Mouse (Mus musculus) kidney, embryonic 14.5 days (tissue): ENCODE data around the gene Lcmt1. TPM values are rescaled to one million over a fixed set of nuclear protein-coding genes. Genes with fewer than 3 reads are reported as not detected.

Experiments used
- ATAC-seq: fragments of 200-750 bp; cut with Nextera tagmentation; 2 replicates; pipeline ENCODE4 v1.8.0; 2017; ENCODE audit warnings: moderate number of reproducible peaks, mild to moderate bottlenecking, moderate TSS enrichment, moderate library complexity; ENCODE audit not compliant: low FRiP score, low TSS enrichment
- H3K27ac ChIP-seq: fragments of 300-500 bp; sonication (generic); 2 replicates; pipeline ENCODE4 v1.5.1; 2014; ENCODE audit warnings: low read depth, mild to moderate bottlenecking, low read length, moderate library complexity, mixed read lengths
- H3K27me3 ChIP-seq: fragments of 300-500 bp; sonication (generic); 2 replicates; pipeline ENCODE4 v1.6.1; 2014; ENCODE audit warnings: mild to moderate bottlenecking, low read length; ENCODE audit not compliant: control insufficient read depth, insufficient read depth
- H3K36me3 ChIP-seq: fragments of 300-500 bp; sonication (generic); 2 replicates; pipeline ENCODE4 v1.6.1; 2014; ENCODE audit warnings: low read length, mixed read lengths; ENCODE audit not compliant: control insufficient read depth, insufficient read depth
- H3K4me1 ChIP-seq: fragments of 300-500 bp; sonication (generic); 2 replicates; pipeline ENCODE4 v1.6.1; 2014; ENCODE audit warnings: low read length, mixed read lengths; ENCODE audit not compliant: control insufficient read depth, insufficient read depth
- H3K4me2 ChIP-seq: fragments of 300-500 bp; sonication (generic); replicated peaks from 2 replicates; pipeline ENCODE4 v1.6.1; 2014; ENCODE audit warnings: low read depth, mild to moderate bottlenecking, low read length
- H3K4me3 ChIP-seq: fragments of 300-500 bp; sonication (generic); 2 replicates; pipeline ENCODE4 v1.5.1; 2014; ENCODE audit warnings: mild to moderate bottlenecking, low read length
- H3K9ac ChIP-seq: fragments of 300-500 bp; sonication (generic); 2 replicates; pipeline ENCODE4 v1.6.1; 2014; ENCODE audit warnings: low read depth, mild to moderate bottlenecking, low read length, moderate library complexity
- H3K9me3 ChIP-seq: fragments of 300-500 bp; sonication (generic); 2 replicates; pipeline ENCODE4 v1.6.1; 2016; ENCODE audit warnings: low read length; ENCODE audit not compliant: control insufficient read depth
- WGBS: fragments of 180-500 bp; shearing (Covaris S2); extraction: QIAGEN DNeasy Blood & Tissue Kit; methylation state at CpG from one replicate; pipeline ENCODE4 v1.1.7; 2014; 5-methylcytosine and 5-hydroxymethylcytosine counted together
- polyA plus RNA-seq: library from polyadenylated mRNA; unstranded; fragments of >200 nt; fragmentation: Nextera tagmentation; extraction: Ambion mirVana; gene quantifications from 2 replicates; pipeline ENCODE4 v1.2.1, GENCODE M21; 2014

Lcmt1 gene
- polyA plus RNA-seq, 1 experiment from 2014 or later: 61.3 TPM

- Histone ChIP-seq H3K9me3 (no peaks in the 10 kb centered on the region), H3K4me1 (no peaks in the 10 kb centered on the region), H3K27me3 (no peaks in the 10 kb centered on the region), H3K36me3 (peaks cover 27% of the 10 kb centered on the region; the same call in 1 of the 2 replicates), H3K27ac (no peak overlapping the region), H3K4me3 (no peak overlapping the region), H3K4me2 (no peak overlapping the region), H3K9ac (no peak overlapping the region)
- WGBS: 93% methylated on average over 6 of the region's 6 CpGs
- no peak for ATAC-seq
Measured at GRCm38 (mm10) chr7:123404198-123404597, 34.6 kb downstream of the Lcmt1 start.

- Histone ChIP-seq H3K36me3 (peaks cover 27% of the 10 kb centered on the region; the same call in 1 of the 2 replicates), H3K27ac (no peak overlapping the region), H3K4me1 (no peaks in the 10 kb centered on the region), H3K27me3 (no peaks in the 10 kb centered on the region), H3K9ac (no peak overlapping the region), H3K9me3 (no peaks in the 10 kb centered on the region), H3K4me3 (no peak overlapping the region), H3K4me2 (no peak overlapping the region)
- no peak for ATAC-seq
- WGBS: 82% methylated on average over 3 of the region's 3 CpGs
Measured at GRCm38 (mm10) chr7:123405619-123406018, 36.0 kb downstream of the Lcmt1 start.

DNA sequence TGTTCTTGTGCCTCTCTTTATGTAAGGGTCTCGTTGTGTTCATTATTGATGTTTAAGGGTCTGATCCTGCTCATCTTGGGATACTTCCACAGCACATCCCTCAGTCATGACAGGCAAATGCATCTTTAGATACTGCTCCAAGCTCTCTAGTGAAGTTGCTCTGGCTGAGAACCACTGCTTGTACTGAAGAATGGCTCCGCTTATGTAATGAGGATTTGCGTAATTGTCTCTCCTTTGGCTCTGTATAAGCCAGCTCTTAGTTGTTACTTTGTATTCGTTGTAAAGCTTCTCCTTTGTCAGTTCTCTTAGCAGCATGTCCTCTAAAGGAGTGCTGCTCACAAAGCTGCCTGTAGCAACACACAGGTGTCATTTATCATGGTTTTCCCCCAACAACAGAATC, 37.4 kb downstream of the Lcmt1 start:
- H3K4me3 ChIP-seq: no peak overlapping the region
- 83% methylated on average over 4 of the region's 4 CpGs for WGBS
- no peaks in the 10 kb centered on the region for H3K9me3 ChIP-seq
- no peak overlapping the region for H3K4me2 ChIP-seq
- H3K4me1 ChIP-seq: no peaks in the 10 kb centered on the region
- no peaks in the 10 kb centered on the region for H3K27me3 ChIP-seq
- no peak for ATAC-seq
- peaks cover 22% of the 10 kb centered on the region; the same call in 1 of the 2 replicates for H3K36me3 ChIP-seq
- H3K27ac ChIP-seq: no peak overlapping the region
- H3K9ac ChIP-seq: no peak overlapping the region

DNA sequence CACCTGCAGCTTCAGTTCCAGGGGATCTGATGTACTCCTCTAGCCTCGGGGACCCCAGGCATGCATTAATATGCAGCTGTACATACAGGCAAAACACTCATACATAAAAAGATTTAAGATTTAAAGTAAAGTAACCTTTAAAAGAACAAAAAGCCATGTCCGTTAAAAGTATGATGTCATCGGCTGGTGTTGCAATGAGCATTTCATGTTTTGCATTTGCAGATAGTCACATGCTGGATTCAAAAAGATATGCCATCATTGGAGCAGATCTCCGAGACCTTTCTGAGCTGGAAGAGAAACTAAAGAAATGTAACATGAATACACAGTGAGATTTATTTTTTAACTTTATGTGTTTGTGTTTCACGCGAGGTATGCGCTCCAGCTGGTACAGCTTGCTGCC, 40.9 kb downstream of the Lcmt1 start:
- Histone ChIP-seq H3K27me3 (no peaks in the 10 kb centered on the region), H3K9me3 (no peaks in the 10 kb centered on the region), H3K27ac (no peak overlapping the region), H3K9ac (no peak overlapping the region), H3K4me3 (no peak overlapping the region), H3K4me1 (no peaks in the 10 kb centered on the region), H3K36me3 (peaks cover 7% of the 10 kb centered on the region; the same call in 1 of the 2 replicates), H3K4me2 (no peak overlapping the region)
- WGBS: 93% methylated on average over 7 of the region's 7 CpGs
- ATAC-seq: no peak

DNA sequence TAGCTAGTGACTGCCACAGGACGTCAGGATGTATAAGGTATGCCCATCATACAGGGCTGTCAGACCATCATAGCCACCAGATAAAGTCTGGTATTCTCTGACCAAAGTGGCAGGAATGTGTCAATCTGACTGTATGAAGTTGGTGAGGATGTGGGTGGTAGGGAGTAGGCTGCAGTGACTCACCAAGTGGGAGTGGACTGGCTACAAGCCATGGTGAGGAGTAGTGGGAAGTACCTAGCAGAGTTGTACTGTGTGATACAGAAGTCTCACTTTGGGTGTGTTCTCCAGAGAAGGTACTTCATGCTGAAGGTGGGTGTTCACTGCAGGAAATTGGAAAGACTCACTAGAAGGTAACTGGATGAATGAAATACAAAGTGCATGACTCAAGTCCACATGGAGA, 41.5 kb downstream of the Lcmt1 start:
- no peak overlapping the region for H3K9ac ChIP-seq
- no peak for ATAC-seq
- no peaks in the 10 kb centered on the region for H3K4me1 ChIP-seq
- peaks cover 7% of the 10 kb centered on the region; the same call in 1 of the 2 replicates for H3K36me3 ChIP-seq
- H3K27me3 ChIP-seq: no peaks in the 10 kb centered on the region
- H3K9me3 ChIP-seq: no peaks in the 10 kb centered on the region
- no peak overlapping the region for H3K27ac ChIP-seq
- H3K4me3 ChIP-seq: no peak overlapping the region
- WGBS: 94% methylated on average over 1 of the region's 1 CpGs
- no peak overlapping the region for H3K4me2 ChIP-seq

DNA sequence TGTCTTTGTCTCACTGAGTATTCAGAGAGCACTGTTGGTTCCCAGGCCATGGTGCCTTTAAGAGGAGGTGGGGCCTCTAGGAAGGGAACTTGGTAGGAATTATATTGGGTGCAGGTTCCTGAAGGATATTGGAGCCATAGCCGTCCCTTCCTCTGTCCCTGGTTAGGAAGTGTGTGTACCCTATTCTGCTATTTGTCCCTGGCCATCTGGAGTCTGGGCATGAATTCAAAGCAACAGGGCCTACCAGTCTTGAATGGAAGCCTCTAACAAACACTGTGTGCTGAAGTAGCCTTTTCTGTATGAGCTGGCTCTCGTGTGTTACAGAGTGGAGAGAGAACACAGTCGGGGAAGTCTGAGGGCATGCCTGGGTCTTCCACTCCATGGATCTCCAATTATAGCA, 42.6 kb downstream of the Lcmt1 start:
- 83% methylated on average over 3 of the region's 3 CpGs for WGBS
- no peak overlapping the region for H3K27ac ChIP-seq
- H3K27me3 ChIP-seq: no peaks in the 10 kb centered on the region
- peaks cover 7% of the 10 kb centered on the region; the same call in 1 of the 2 replicates for H3K36me3 ChIP-seq
- ATAC-seq: no peak
- no peaks in the 10 kb centered on the region for H3K9me3 ChIP-seq
- no peak overlapping the region for H3K9ac ChIP-seq
- no peak overlapping the region for H3K4me3 ChIP-seq
- H3K4me1 ChIP-seq: no peaks in the 10 kb centered on the region
- H3K4me2 ChIP-seq: no peak overlapping the region

- peaks cover 26% of the 10 kb centered on the region for H3K36me3 ChIP-seq
Measured at GRCm38 (mm10) chr7:123416803-123417202, 47.2 kb downstream of the Lcmt1 start.

GRCm38 (mm10) chr7:123417661-123418060, 48.1 kb downstream of the Lcmt1 start:
- no peak for ATAC-seq
- WGBS: 88% methylated on average over 3 of the region's 3 CpGs
- peaks cover 34% of the 10 kb centered on the region for H3K36me3 ChIP-seq
- no peak overlapping the region for H3K27ac ChIP-seq
- no peak overlapping the region for H3K9ac ChIP-seq
- H3K27me3 ChIP-seq: no peaks in the 10 kb centered on the region
- no peak overlapping the region for H3K4me3 ChIP-seq
- H3K4me2 ChIP-seq: no peak overlapping the region
- H3K4me1 ChIP-seq: no peaks in the 10 kb centered on the region
- no peaks in the 10 kb centered on the region for H3K9me3 ChIP-seq

More at GRCm38 (mm10) chr7:123416803-123417202, 47.2 kb downstream of the Lcmt1 start:
- no peak overlapping the region for H3K4me3 ChIP-seq
- H3K9me3 ChIP-seq: no peaks in the 10 kb centered on the region
- no peaks in the 10 kb centered on the region for H3K4me1 ChIP-seq
- ATAC-seq: no peak
- H3K27me3 ChIP-seq: no peaks in the 10 kb centered on the region
- H3K4me2 ChIP-seq: no peak overlapping the region
- H3K27ac ChIP-seq: no peak overlapping the region
- 62% methylated on average over 4 of the region's 4 CpGs for WGBS
- no peak overlapping the region for H3K9ac ChIP-seq

DNA sequence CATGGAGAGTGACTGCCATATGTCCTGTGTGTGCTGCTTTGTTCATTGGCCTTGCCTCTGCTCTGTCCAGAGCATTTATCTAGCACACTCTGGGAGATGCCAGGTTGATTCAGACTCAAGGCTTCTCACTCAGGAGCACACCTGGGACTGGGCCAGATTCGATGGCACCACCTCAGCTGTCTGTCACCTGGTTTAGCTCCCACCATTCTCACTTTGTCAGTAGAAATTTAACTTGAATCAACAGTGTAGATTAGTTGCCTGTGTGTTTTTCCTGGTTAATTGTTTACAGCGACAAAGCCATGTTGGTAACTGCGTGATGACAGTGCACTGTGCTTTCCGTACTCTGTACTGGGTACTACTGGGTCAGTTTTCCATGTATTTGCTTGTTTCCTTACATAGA, 50.4 kb downstream of the Lcmt1 start:
- H3K4me3 ChIP-seq: no peak overlapping the region
- no peaks in the 10 kb centered on the region for H3K9me3 ChIP-seq
- no peak overlapping the region for H3K27ac ChIP-seq
- ATAC-seq: no peak
- H3K4me1 ChIP-seq: no peaks in the 10 kb centered on the region
- peaks cover 31% of the 10 kb centered on the region for H3K36me3 ChIP-seq
- H3K4me2 ChIP-seq: no peak overlapping the region
- WGBS: 91% methylated on average over 4 of the region's 4 CpGs
- H3K27me3 ChIP-seq: no peaks in the 10 kb centered on the region
- H3K9ac ChIP-seq: no peak overlapping the region
